Mouse (Mus musculus) small intestine, adult 2 months (tissue): Measurements from ENCODE around the gene Rnasek. TPM values are rescaled to one million over a fixed set of nuclear protein-coding genes. Genes with fewer than 3 reads are reported as not detected.

Experiments used
- H3K27ac ChIP-seq: fragments of 200-500 bp; 2 replicates; pipeline ENCODE4 v1.5.1; 2012; ENCODE audit warnings: low read depth, low read length, control low read depth, inconsistent platforms; ENCODE audit not compliant: insufficient read depth
- H3K27me3 ChIP-seq: fragments of 200-500 bp; 2 replicates; pipeline ENCODE4 v1.6.1; 2012; ENCODE audit warnings: mild to moderate bottlenecking, moderate library complexity, low read length, inconsistent platforms; ENCODE audit not compliant: control insufficient read depth, insufficient read depth
- H3K36me3 ChIP-seq: fragments of 200-500 bp; 2 replicates; pipeline ENCODE4 v1.6.1; 2012; ENCODE audit warnings: mild to moderate bottlenecking, low read length, control low read depth, inconsistent platforms; ENCODE audit not compliant: control insufficient read depth, insufficient read depth
- H3K4me1 ChIP-seq: fragments of 200-500 bp; 2 replicates; pipeline ENCODE4 v1.6.1; 2012; ENCODE audit warnings: low read length, inconsistent platforms, mixed read lengths; ENCODE audit not compliant: control insufficient read depth, insufficient read depth, insufficient read length
- H3K4me3 ChIP-seq: fragments of 200-500 bp; 2 replicates; pipeline ENCODE4 v1.5.1; 2012; ENCODE audit warnings: low read depth, mild to moderate bottlenecking, control low read depth, inconsistent platforms, low read length, moderate library complexity
- CTCF ChIP-seq: fragments of 200-500 bp; IDR thresholded peaks from 2 replicates; pipeline ENCODE4 v1.5.1; 2012; ENCODE audit warnings: low read depth, mild to moderate bottlenecking, control low read depth, inconsistent platforms, low read length, moderate library complexity, mixed read lengths; ENCODE audit not compliant: insufficient replicate concordance, insufficient read length; ENCODE audit errors: extremely low read depth
- POLR2A ChIP-seq: fragments of 200-500 bp; IDR thresholded peaks from 2 replicates; pipeline ENCODE4 v1.6.1; 2012; ENCODE audit warnings: low read depth, mild to moderate bottlenecking, control low read depth, inconsistent platforms, low read length, moderate library complexity
- WGBS: fragments of 180-500 bp; shearing (Covaris S2); methylation state at CpG from one replicate; pipeline ENCODE4 v1.1.7; 2018; 5-methylcytosine and 5-hydroxymethylcytosine counted together
- polyA plus RNA-seq: library from polyadenylated mRNA; depleted of rRNA; stranded (reverse); fragments of >200 nt; gene quantifications from 2 replicates; pipeline ENCODE4 v1.2.3, GENCODE M21; 2012; rRNA removed

Rnasek gene
- polyA plus RNA-seq, 1 experiment = 182 TPM

DNA sequence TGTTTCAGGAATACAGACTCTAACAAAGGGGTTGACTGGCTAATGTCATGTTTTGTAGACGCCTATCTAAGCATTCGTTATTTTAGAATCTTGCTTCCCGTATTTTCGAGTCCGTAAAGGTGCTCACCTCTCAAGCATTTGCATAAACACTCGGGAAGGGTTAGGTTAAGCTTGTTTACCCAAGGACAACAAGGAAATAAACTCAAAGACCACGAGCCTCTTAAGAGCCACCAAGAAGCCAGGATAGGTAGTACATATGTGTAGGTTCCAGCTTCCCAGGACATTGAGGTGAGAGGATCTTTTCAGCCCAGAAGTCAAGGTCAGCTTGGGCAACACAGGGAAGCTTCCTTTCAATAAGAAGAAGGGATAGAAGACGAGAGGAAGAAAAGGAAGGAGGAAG lies 40.5 kb downstream of the Rnasek start:
- Histone ChIP-seq H3K27me3 (no peaks in the 10 kb centered on the region), H3K4me1 (no peaks in the 10 kb centered on the region), H3K36me3 (no peaks in the 10 kb centered on the region), H3K4me3 (no peak overlapping the region), H3K27ac (no peak overlapping the region)
- no peak for TF ChIP-seq CTCF
- TF ChIP-seq POLR2A = no peak
- 68% methylated on average over 8 of the region's 8 CpGs for WGBS

DNA sequence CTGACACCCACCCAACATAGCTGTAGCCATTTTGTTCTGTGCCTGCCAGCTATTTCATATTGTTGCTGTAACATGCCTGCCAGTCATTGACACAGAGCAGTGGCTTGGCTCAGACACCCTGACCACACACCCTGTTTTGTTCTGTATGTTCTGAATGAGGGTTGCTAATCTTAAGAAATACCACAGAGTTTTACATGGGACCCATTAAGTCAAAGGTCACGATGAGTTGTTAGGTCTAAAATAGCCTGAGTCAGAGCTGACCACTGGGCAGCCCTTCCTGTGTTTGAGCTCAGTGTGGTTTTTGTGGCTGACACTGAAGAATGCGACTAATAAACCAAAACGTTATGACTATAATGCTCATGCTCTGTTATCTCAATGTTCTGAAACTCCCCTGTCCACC lies 41.3 kb downstream of the Rnasek start:
- 64% methylated on average over 3 of the region's 3 CpGs for WGBS
- Histone ChIP-seq H3K4me3 (no peak overlapping the region), H3K27ac (no peak overlapping the region), H3K36me3 (no peaks in the 10 kb centered on the region), H3K27me3 (no peaks in the 10 kb centered on the region), H3K4me1 (no peaks in the 10 kb centered on the region)
- no peak for TF ChIP-seq POLR2A

DNA sequence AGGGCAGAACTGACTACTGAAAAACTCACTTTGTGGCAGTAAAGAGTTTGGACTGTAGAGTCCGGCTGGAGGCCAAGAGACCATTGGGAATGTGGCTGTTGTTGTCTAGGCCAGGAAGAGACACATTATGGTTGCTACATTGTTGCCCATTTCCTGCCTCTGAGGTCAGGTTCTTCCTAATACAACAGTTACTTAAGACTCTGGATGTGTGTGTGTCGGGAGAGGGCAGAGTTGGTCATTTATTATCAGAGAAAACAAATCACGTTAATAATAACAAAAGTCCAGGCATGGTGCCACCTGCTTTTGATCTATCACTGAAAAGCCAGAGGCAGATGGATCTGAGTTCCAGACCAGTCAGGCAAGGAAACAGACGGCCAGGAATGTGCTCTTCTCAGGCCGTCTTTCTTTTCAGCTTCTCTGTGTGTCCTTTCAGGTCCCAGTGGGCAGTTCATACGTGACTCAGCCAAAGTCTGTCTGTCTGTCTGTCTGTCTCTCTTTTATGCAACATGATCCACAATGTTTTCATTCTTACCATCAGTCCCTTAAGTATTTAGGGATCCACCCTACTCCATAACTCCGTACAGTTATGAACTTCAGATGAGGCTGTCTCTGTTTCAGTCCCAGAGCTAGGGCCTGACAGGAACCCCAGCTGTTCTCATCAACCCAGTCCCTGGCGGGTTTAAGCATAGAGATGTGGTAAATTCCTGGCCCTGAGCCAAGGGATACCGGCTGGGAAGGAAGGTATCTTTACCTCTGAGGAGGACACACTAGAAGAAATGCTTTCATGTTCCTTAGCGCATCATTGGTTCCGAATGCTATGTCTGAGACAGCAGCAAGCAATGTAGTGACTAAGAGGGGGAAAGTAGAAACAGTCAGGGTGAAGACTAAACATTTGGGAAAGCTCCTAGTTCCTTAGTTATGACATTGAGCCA lies 46.0 kb downstream of the Rnasek start:
- no peaks in the 10 kb centered on the region for H3K36me3 ChIP-seq
- WGBS = 32% methylated on average over 11 of the region's 11 CpGs
- no peaks in the 10 kb centered on the region for H3K4me1 ChIP-seq
- no peak overlapping the region for H3K4me3 ChIP-seq
- no peaks in the 10 kb centered on the region for H3K27me3 ChIP-seq
- no peak overlapping the region for H3K27ac ChIP-seq
- no peak for TF ChIP-seq POLR2A
- TF ChIP-seq CTCF = no peak

DNA sequence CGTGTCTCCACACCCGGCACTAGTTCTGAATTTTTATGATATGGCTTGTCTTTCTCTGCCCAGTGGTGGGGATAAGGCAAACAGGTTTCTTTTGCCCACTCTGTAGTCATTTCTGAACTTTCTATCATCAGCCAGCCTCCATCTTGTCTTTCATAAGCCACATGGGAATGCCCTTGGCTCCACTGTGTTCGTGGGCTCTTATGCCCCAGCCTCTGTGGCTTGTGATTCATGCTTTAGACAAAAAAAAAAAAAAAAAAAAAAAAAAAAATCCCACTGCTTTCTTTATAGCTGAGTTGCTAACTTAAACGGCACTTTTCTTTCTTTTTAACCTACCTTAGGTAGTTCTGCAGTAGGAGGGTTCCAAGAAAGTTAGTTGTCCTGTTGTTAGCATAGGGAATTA lies 47.5 kb downstream of the Rnasek start:
- no peaks in the 10 kb centered on the region for H3K4me1 ChIP-seq
- 68% methylated on average over 4 of the region's 4 CpGs for WGBS

DNA sequence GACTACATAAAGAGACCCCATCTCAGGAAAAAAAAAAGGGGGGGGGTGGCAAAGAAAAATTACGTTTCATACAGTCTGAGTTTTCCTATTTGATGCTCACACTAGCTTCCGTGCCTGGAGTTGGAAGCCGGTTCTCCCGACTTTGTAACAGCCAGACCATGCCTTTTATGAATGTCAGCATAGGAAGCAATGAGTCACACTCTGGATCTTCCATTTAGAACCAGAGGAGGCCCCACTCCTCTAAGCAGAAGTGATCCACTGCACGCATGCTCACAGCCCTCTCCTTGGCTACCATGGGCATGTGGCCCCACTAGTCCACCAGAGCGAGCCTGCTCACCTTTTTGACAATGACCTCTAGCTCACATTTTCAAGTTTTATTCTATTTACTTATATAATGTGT lies 48.5 kb downstream of the Rnasek start:
- H3K4me1 ChIP-seq = no peaks in the 10 kb centered on the region
- no peak for TF ChIP-seq POLR2A
- TF ChIP-seq CTCF = no peak
- H3K27ac ChIP-seq = no peak overlapping the region
- no peaks in the 10 kb centered on the region for H3K27me3 ChIP-seq
- H3K36me3 ChIP-seq = no peaks in the 10 kb centered on the region
- WGBS = 78% methylated on average over 6 of the region's 6 CpGs
- no peak overlapping the region for H3K4me3 ChIP-seq

More for the DNA sequence above, 47.5 kb downstream of the Rnasek start:
- TF ChIP-seq POLR2A (no peak), CTCF (no peak)
- no peak overlapping the region for H3K27ac ChIP-seq
- no peak overlapping the region for H3K4me3 ChIP-seq
- H3K27me3 ChIP-seq = no peaks in the 10 kb centered on the region
- no peaks in the 10 kb centered on the region for H3K36me3 ChIP-seq

DNA sequence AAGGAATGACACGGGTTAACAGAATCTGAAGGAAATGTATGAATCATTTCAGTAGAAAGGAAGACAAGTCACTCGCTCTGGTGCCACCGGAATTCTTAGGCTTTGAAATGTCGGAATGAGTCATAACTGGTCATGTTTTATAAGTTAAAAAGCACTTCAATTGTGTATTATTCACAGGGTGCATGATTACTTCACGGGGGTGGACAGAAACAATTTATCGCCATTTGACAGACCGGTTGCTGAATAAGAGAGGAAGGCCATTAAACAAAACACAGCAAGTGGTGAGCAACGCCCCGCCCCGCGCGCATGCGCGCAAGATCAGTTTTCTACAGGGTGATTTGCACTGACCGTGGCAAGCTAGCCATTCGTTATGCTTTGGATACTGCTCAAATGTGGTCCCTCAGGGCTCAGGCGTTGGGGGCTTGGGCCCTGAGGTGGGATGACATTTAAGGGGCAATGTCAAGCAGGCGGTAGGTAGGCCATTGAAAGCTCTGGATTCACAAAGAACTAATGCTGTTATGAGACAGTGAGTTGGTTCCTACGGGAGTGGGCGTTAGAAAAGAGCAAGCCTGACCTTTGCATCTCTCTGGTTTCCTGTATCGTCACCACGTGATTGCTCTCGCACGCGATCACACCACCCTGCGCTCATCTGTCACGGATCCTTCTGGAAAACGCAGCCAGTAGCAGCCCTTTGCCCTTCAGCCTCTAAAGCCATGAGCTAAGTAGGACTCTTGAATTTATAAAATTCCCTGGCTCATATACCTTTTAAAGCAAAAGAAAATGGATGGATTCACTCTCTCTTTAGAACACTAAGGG lies 50.1 kb downstream of the Rnasek start:
- H3K27me3 ChIP-seq = no peaks in the 10 kb centered on the region
- H3K36me3 ChIP-seq = no peaks in the 10 kb centered on the region
- 84% methylated on average over 28 of the region's 28 CpGs for WGBS
- no peaks in the 10 kb centered on the region for H3K4me1 ChIP-seq
- no peak overlapping the region for H3K4me3 ChIP-seq
- H3K27ac ChIP-seq = no peak overlapping the region
- TF ChIP-seq CTCF (no peak), POLR2A (no peak)

Other genes with a start within 250 kb of the Rnasek start
- 211 and 564 TPM in 2 replicates for gene Gabarap, start 248.7 kb downstream of the Rnasek start, polyA plus RNA-seq
- 5.7 and 12.4 TPM in 2 replicates for gene Phf23, start 244.1 kb downstream of the Rnasek start, polyA plus RNA-seq
- gene Dvl2, start 239.2 kb downstream of the Rnasek start, polyA plus RNA-seq = 5.2 and 7.4 TPM in 2 replicates
- 65.6 and 109 TPM in 2 replicates for gene Acadvl, start 224.4 kb downstream of the Rnasek start, polyA plus RNA-seq
- 5.3 and 5.5 TPM in 2 replicates for gene Dlg4, start 222.9 kb downstream of the Rnasek start, polyA plus RNA-seq
- gene Asgr1, start 185.8 kb downstream of the Rnasek start, polyA plus RNA-seq = not detected in 2 replicates
- 0.16 and 0.30 TPM in 2 replicates for gene Asgr2, start 147.2 kb downstream of the Rnasek start, polyA plus RNA-seq
- 0.93 and 1.6 TPM in 2 replicates for gene Mgl2, start 109.5 kb downstream of the Rnasek start, polyA plus RNA-seq
- gene Clec10a, start 83.6 kb downstream of the Rnasek start, polyA plus RNA-seq = 0.24 and 1.0 TPM in 2 replicates
- gene Slc16a11, start 27.1 kb downstream of the Rnasek start, polyA plus RNA-seq = 6.6 and 12.7 TPM in 2 replicates
- gene Slc16a13, start 18.8 kb downstream of the Rnasek start, polyA plus RNA-seq = 3.2 and 4.7 TPM in 2 replicates
- 0.98 and 2.2 TPM in 2 replicates for gene Bcl6b, start 10.0 kb downstream of the Rnasek start, polyA plus RNA-seq
- 25.2 and 45.3 TPM in 2 replicates for gene 0610010K14Rik, start 1.9 kb downstream of the Rnasek start, polyA plus RNA-seq
- 2.6 and 4.4 TPM in 2 replicates for gene Gm21988, start within 50 bp of the Rnasek start, polyA plus RNA-seq
- 0.62 and 1.6 TPM in 2 replicates for gene Alox12, start 15.5 kb upstream of the Rnasek start, polyA plus RNA-seq
- gene Alox12e, start 82.8 kb upstream of the Rnasek start, polyA plus RNA-seq = 0.24 and 0.51 TPM in 2 replicates
- gene Alox15, start 112.2 kb upstream of the Rnasek start, polyA plus RNA-seq = 3.2 and 8.7 TPM in 2 replicates
- 7.5 and 12.2 TPM in 2 replicates for gene Pelp1, start 170.2 kb upstream of the Rnasek start, polyA plus RNA-seq
- 15.3 and 23.2 TPM in 2 replicates for gene Arrb2, start 192.8 kb upstream of the Rnasek start, polyA plus RNA-seq
- 16.4 and 24.1 TPM in 2 replicates for gene Med11, start 212.1 kb upstream of the Rnasek start, polyA plus RNA-seq
- gene Zmynd15, start 219.6 kb upstream of the Rnasek start, polyA plus RNA-seq = 2.5 and 7.1 TPM in 2 replicates
- gene Cxcl16, start 220.1 kb upstream of the Rnasek start, polyA plus RNA-seq = 28.1 and 48.0 TPM in 2 replicates